Comparison of ENCODE assay signal across 12 mouse cellular contexts in genomic region chr10:61412910-61413625, GRCm38 (mm10). TPM values are rescaled to one million over a fixed set of nuclear protein-coding genes. Genes with fewer than 3 reads are reported as not detected.
A peak's percentile ranks its signal among the peaks of the same experiment; 100 is the strongest.
DNase-seq lines count a peak whose midpoint lies in the region; ATAC-seq and TF ChIP-seq lines count a peak whose summit lies in the region.
"Had no signal": no experiment of that assay in that cellular context is flagged by ENCODE, and none has a peak within 500 bp of the region (broad histone marks: within the 10 kb centered on the region; RNA-seq: fewer than 3 reads in every experiment).

No protein-coding gene starts in this region.

- in situ Hi-C loops in ES-E14 (cut with MboI; ENCODE audit: low sequenced_read_pairs in 2 of 2, unreplicated experiment in 2 of 2), result no loop called here

- 0 out of 2 replicates have a peak, but pooled peaks have one; percentile 33 for ATAC-seq in heart, embryonic 12.5 days (ENCODE audit: insufficient number of reproducible peaks, low FRiP score)
- peak; percentile 84 for ATAC-seq in erythroid progenitor cell, adult 5-6 weeks (replicated peaks; ENCODE audit: low FRiP score, poor library complexity, severe bottlenecking)
- peak; percentile 93 for ATAC-seq in liver, postnatal 0 days
- no peak for ATAC-seq in midbrain, embryonic 14.5 days (ENCODE audit: low FRiP score, low TSS enrichment)
- ATAC-seq: forebrain, embryonic 14.5 days had no signal

- peak; percentile 90 for TF ChIP-seq EP300 in liver, postnatal 0 days (IDR thresholded peaks at IDR 0.05; ENCODE audit: low read depth)

- no peaks in the 10 kb centered on the region for H3K36me3 ChIP-seq in heart, embryonic 12.5 days
- H3K36me3 ChIP-seq in ES-E14 (ENCODE audit: control insufficient read depth, insufficient read depth, low read length, poor library complexity, severe bottlenecking), result no peaks in the 10 kb centered on the region
- H3K36me3 ChIP-seq in liver, postnatal 0 days (replicated peaks; ENCODE audit: insufficient read depth, low read length), result no peaks in the 10 kb centered on the region
- H3K36me3 ChIP-seq in midbrain, embryonic 14.5 days (ENCODE audit: control insufficient read depth, insufficient read depth, low read length), result no peaks in the 10 kb centered on the region
- H3K36me3 ChIP-seq: embryonic facial prominence, embryonic 10.5 days; midbrain, embryonic 10.5 days had no signal

- no peak overlapping the region for H3K4me3 ChIP-seq in heart, embryonic 12.5 days
- peak overlapping the region in 1 of 2 experiments; percentile 8; a peak in 1 of 4 replicates for H3K4me3 ChIP-seq in ES-E14 (ENCODE audit: insufficient read depth in 1 of 2, low read depth in 1 of 2, low read length in 2 of 2, poor library complexity in 1 of 2, severe bottlenecking in 1 of 2)
- no peak overlapping the region for H3K4me3 ChIP-seq in liver, postnatal 0 days (ENCODE audit: low read depth, low read length)
- H3K4me3 ChIP-seq in midbrain, embryonic 14.5 days (replicated peaks; ENCODE audit: low read depth, low read length), result no peak overlapping the region
- H3K4me3 ChIP-seq: embryonic facial prominence, embryonic 10.5 days; midbrain, embryonic 10.5 days had no signal

- WGBS in heart, embryonic 12.5 days, result 19% methylated on average over 21 of the region's 21 CpGs
- WGBS in liver, postnatal 0 days (ENCODE audit: insufficient replicate concordance), result 8% methylated on average over 21 of the region's 21 CpGs
- WGBS in midbrain, embryonic 14.5 days, result 65% methylated on average over 21 of the region's 21 CpGs

- no peaks in the 10 kb centered on the region; the same call in 1 of the 2 replicates for H3K9me3 ChIP-seq in heart, embryonic 12.5 days (replicated peaks)
- H3K9me3 ChIP-seq in ES-E14 (ENCODE audit: control insufficient read depth, insufficient read depth, low read depth, low read length), result no peaks in the 10 kb centered on the region
- no peaks in the 10 kb centered on the region for H3K9me3 ChIP-seq in liver, postnatal 0 days (ENCODE audit: low read length)
- no peaks in the 10 kb centered on the region for H3K9me3 ChIP-seq in midbrain, embryonic 14.5 days (ENCODE audit: control insufficient read depth, low read length)
- H3K9me3 ChIP-seq: embryonic facial prominence, embryonic 10.5 days; midbrain, embryonic 10.5 days had no signal

- H3K27me3 ChIP-seq in heart, embryonic 12.5 days (replicated peaks), result peaks cover 40% of the 10 kb centered on the region
- H3K27me3 ChIP-seq in liver, postnatal 0 days (ENCODE audit: insufficient read depth, low read length), result peaks cover 17% of the 10 kb centered on the region
- H3K27me3 ChIP-seq in midbrain, embryonic 14.5 days (ENCODE audit: control insufficient read depth, insufficient read depth, low read length), result peaks cover 14% of the 10 kb centered on the region

- DNase-seq in heart, postnatal 36 days, result no peak
- DNase-seq in ES-E14 (ENCODE audit: low read depth, low spot score), result no peak
- peak; percentile 68 for DNase-seq in liver, postnatal 0 days
- no peak for DNase-seq in right cerebral cortex, postnatal 4 days
- no peak for DNase-seq in midbrain, embryonic 14.5 days
- no peak for DNase-seq in kidney, adult 11 months
- DNase-seq: right cerebral cortex, postnatal 25 days had no signal

- no peak for TF ChIP-seq CTCF in liver, postnatal 0 days (IDR thresholded peaks at IDR 0.05; ENCODE audit: low read depth)

- H3K27ac ChIP-seq in heart, embryonic 12.5 days (ENCODE audit: poor library complexity, severe bottlenecking), result no peak overlapping the region
- peak overlapping the region; percentile 49; the same call in 1 of the 2 replicates for H3K27ac ChIP-seq in ES-E14 (ENCODE audit: insufficient read depth, low read depth, low read length, poor library complexity, severe bottlenecking)
- peak overlapping the region; percentile 90 for H3K27ac ChIP-seq in liver, postnatal 0 days (ENCODE audit: low read depth)
- no peak overlapping the region for H3K27ac ChIP-seq in midbrain, embryonic 14.5 days (replicated peaks; ENCODE audit: low read depth, low read length)
- H3K27ac ChIP-seq: embryonic facial prominence, embryonic 10.5 days; midbrain, embryonic 10.5 days had no signal

- H3K4me1 ChIP-seq in heart, embryonic 12.5 days (replicated peaks), result peaks cover 15% of the 10 kb centered on the region
- peaks cover 12 to 33% of the 10 kb centered on the region in 2 experiments for H3K4me1 ChIP-seq in ES-E14 (ENCODE audit: control insufficient read depth in 2 of 2, insufficient read depth in 2 of 2, low read length in 2 of 2, poor library complexity in 1 of 2)
- H3K4me1 ChIP-seq in liver, postnatal 0 days (ENCODE audit: insufficient read depth), result peaks cover 22% of the 10 kb centered on the region
- H3K4me1 ChIP-seq in midbrain, embryonic 14.5 days (ENCODE audit: control insufficient read depth, insufficient read depth, low read length), result peaks cover 3% of the 10 kb centered on the region; the same call in 1 of the 2 replicates

- peak overlapping the region; percentile 35 for H3K4me2 ChIP-seq in heart, embryonic 12.5 days
- peak overlapping the region; percentile 61 for H3K4me2 ChIP-seq in liver, postnatal 0 days (ENCODE audit: low read depth, low read length)
- H3K4me2 ChIP-seq in midbrain, embryonic 14.5 days (ENCODE audit: low read length), result no peak overlapping the region

- intact Hi-C loops in heart, postnatal 36 days (cut with DNase I), result no loop called here

- no peak overlapping the region for H3K9ac ChIP-seq in heart, embryonic 12.5 days
- H3K9ac ChIP-seq in ES-E14 (ENCODE audit: insufficient read depth, low read depth, low read length, poor library complexity, severe bottlenecking), result peak overlapping the region; percentile 27; the same call in 1 of the 2 replicates
- peak overlapping the region; percentile 58 for H3K9ac ChIP-seq in liver, postnatal 0 days (replicated peaks)
- no peak overlapping the region for H3K9ac ChIP-seq in midbrain, embryonic 14.5 days (replicated peaks; ENCODE audit: low read length)

TF ChIP-seq in ES-E14, 5 proteins besides CTCF, POLR2A, EP300 and RAD21:
- TF ChIP-seq CHD2 (IDR thresholded peaks at IDR 0.05; ENCODE audit: low read depth, low read length) (no peak), ZNF384 (IDR thresholded peaks at IDR 0.05; ENCODE audit: low read depth, low read length) (no peak)

RNA-seq across cellular contexts. Expression of gene Nodal, which starts 4.7 kb away (rescaled TPM):
- polyA plus RNA-seq in heart, embryonic 12.5 days (2016; fragmentation: Nextera tagmentation; extraction: Ambion mirVana), result not detected in 2 replicates
- under 1 TPM in 1 of 2 experiments, not detected in 1; 0.11 TPM for total RNA-seq in heart, postnatal 36 days (2021)
- 164 and 277 TPM in 2 replicates for total RNA-seq in ES-E14 (2012; rRNA removed)
- total RNA-seq in erythroid progenitor cell, adult 5-6 weeks (2015; ENCODE audit: low replicate concordance), result not detected in 2 replicates
- total RNA-seq in erythroid progenitor cell, adult 5-6 weeks (2017; ENCODE audit: low replicate concordance), result not detected in 2 replicates
- polyA plus RNA-seq in liver, postnatal 0 days (2015; fragmentation: Nextera tagmentation; extraction: Ambion mirVana), result 0.08 and 0.19 TPM in 2 replicates
- polyA plus RNA-seq in midbrain, embryonic 14.5 days (2014; fragmentation: Nextera tagmentation; extraction: Ambion mirVana), result not detected in 2 replicates
- polyA plus RNA-seq: embryonic facial prominence, embryonic 10.5 days; forebrain, embryonic 14.5 days had no signal

RNA-seq across cellular contexts. Expression of gene Pald1, which starts 29.7 kb away (rescaled TPM):
- 33.9 and 37.4 TPM in 2 replicates for polyA plus RNA-seq in heart, embryonic 12.5 days (2016; fragmentation: Nextera tagmentation; extraction: Ambion mirVana)
- 10 to 100 TPM; 19.9 to 21.6 TPM for total RNA-seq in heart, postnatal 36 days (2021)
- 102 and 216 TPM in 2 replicates for total RNA-seq in ES-E14 (2012; rRNA removed)
- total RNA-seq in erythroid progenitor cell, adult 5-6 weeks (2015; ENCODE audit: low replicate concordance), result not detected in 2 replicates
- 0.39 TPM in 1 of 2 replicates, not detected in the other for total RNA-seq in erythroid progenitor cell, adult 5-6 weeks (2017; ENCODE audit: low replicate concordance)
- polyA plus RNA-seq in liver, postnatal 0 days (2015; fragmentation: Nextera tagmentation; extraction: Ambion mirVana), result 3.7 and 3.8 TPM in 2 replicates
- 16.5 and 18.7 TPM in 2 replicates for polyA plus RNA-seq in midbrain, embryonic 14.5 days (2014; fragmentation: Nextera tagmentation; extraction: Ambion mirVana)

RNA-seq across cellular contexts. Expression of gene Eif4ebp2, which starts 39.4 kb away (rescaled TPM):
- polyA plus RNA-seq in heart, embryonic 12.5 days (2016; fragmentation: Nextera tagmentation; extraction: Ambion mirVana), result 49.7 and 52.7 TPM in 2 replicates
- 10 to 100 TPM; 65.4 to 74.1 TPM for total RNA-seq in heart, postnatal 36 days (2021)
- 27.0 and 32.3 TPM in 2 replicates for total RNA-seq in ES-E14 (2012; rRNA removed)
- total RNA-seq in erythroid progenitor cell, adult 5-6 weeks (2015; ENCODE audit: low replicate concordance), result 69.2 and 88.4 TPM in 2 replicates
- total RNA-seq in erythroid progenitor cell, adult 5-6 weeks (2017; ENCODE audit: low replicate concordance), result 9.1 and 9.5 TPM in 2 replicates
- polyA plus RNA-seq in liver, postnatal 0 days (2015; fragmentation: Nextera tagmentation; extraction: Ambion mirVana), result 43.6 and 46.4 TPM in 2 replicates
- 46.8 and 53.7 TPM in 2 replicates for polyA plus RNA-seq in midbrain, embryonic 14.5 days (2014; fragmentation: Nextera tagmentation; extraction: Ambion mirVana)

Comparison
In these comparisons a context has a peak if more than half of its experiments do, and no peak if none do; other contexts are left out.
1. H3K27ac ChIP-seq: peak in ES-E14 (single experiment) and liver, postnatal 0 days (single experiment); none in heart, embryonic 12.5 days (single experiment) and midbrain, embryonic 14.5 days (single experiment).
2. H3K9ac ChIP-seq: peak in ES-E14 (single experiment) and liver, postnatal 0 days (single experiment); none in heart, embryonic 12.5 days (single experiment) and midbrain, embryonic 14.5 days (single experiment).
3. RNA of gene Nodal, which starts 4.7 kb away (total RNA-seq): 164 to 277 TPM in ES-E14; 0.11 TPM in heart, postnatal 36 days and not detected in erythroid progenitor cell, adult 5-6 weeks; every median in the first group is over 100 times any median in the second.
4. RNA of gene Pald1, which starts 29.7 kb away (total RNA-seq): 102 to 216 TPM in ES-E14 and 19.9 to 21.6 TPM in heart, postnatal 36 days; 0.39 TPM in erythroid progenitor cell, adult 5-6 weeks; every median in the first group is over 10 times any median in the second.